Mouse (Mus musculus) spleen, adult 12 weeks (tissue): Measurements from ENCODE around the gene Olfr967.
"Not testable (repeated sequence)": the region's sequence is repeated elsewhere in the genome, so short reads cannot be mapped to it uniquely, and the experiment has no call there.

Experiments
- DNase-seq: peaks from one replicate; pipeline ENCODE4 v3.0.0; 2022; ENCODE audit warnings: low spot score

Olfr967 gene

DNA sequence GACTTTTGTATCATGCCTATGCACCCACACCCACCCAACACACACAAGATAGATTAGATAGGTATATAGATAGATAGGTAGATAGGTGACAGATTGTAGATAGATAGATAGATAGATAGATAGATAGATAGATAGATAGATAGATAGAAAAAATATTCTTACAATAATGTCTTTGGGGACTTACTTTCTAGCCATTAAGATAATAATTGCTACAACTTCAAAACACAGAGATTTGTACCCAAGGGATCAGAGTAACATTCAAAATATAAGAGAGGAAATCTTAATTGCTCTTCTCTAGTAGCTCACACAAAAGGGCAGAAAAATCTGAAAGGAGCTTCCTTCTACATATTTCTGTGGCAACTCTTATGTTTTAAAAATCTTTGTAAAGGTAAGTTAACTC is at the start of gene Olfr967:
Gene Olfr967 (plus strand): TSS at position 301 of the 400 bp plus-strand sequence.
- no peak for DNase-seq

DNA sequence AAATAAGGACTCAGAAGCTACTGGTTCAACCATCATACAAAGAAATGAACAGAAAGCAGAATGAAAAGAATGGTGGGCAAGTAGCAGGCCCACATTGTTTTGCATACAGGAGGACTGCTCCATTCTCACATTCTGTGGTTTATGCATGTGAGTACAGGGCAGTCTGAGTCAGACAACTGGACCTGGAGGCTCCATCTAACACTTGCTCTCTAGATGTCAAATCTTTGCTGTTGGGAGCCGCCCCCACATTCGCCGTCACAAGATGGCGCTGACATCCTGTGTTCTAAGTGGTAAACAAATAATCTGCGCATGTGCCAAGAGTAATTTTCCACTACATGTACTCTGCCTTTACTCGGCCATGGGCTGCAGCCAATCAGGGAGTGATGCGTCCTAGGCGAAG is 44.9 kb upstream of the Olfr967 start:
- DNase-seq: not testable (repeated sequence)

DNA sequence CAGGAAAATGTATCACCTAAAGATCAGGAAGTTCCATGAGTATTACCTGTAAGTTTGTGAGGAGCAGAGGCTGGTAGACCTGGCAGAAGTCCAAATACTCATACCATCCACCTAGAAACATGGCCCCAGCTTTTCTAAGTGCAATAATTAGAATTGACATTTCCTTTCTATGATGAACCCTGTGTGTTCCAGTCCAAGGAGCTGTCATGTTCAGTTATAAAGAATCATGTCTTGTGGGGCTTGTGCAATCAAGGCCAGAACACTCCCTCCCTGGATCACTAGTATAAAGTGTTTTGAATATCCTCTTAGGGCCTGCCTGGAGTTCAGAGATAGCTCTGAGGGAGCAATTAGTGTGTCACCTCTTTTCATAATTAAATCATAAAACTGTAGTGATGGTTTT is 39.0 kb upstream of the Olfr967 start, which contains the start of gene Olfr149:
Gene Olfr149 (minus strand): TSS at position 101 of the 400 bp plus-strand sequence.
- no peak for DNase-seq

DNA sequence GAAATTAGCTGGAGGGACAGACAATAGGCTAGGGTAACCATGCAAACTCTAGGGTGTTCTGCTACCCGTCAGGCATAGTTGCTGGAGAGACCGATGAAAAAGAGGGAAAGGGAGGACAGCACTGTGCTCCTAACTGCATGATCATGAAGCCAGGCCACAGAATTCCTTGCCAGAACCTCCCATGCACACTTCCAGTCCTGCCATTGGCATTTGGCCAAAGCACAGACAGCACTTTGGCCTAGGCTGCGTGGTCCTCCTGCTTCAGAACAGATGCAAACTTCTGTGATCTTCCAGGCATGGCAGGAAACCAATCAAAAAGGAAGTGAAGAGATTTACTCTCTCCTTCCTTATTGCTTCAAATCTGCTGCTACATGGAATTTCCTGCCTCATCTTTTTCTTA is 37.1 kb upstream of the Olfr967 start:
- DNase-seq: no peak

DNA sequence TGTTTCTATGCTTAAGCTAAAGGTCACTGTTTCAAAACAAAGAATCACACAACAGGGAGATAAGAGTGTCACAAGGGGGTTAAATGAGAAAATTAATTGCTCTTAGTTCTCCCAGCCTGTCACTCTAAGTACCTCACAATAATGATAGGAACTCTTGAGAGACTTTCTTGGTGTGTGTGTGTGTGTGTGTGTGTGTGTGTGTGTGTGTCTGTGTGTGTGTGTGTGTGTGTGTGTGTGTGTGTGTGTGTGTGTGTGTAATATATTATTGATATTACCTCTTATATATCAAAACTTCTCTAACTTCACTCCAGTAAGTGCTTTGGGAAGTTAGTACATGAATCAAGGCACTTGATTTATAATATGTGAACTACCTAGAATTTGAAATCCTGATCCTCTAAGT is 35.0 kb upstream of the Olfr967 start, which contains the start of gene Olfr965:
Gene Olfr965 (plus strand): TSS at position 301 of the 400 bp plus-strand sequence.
- no peak for DNase-seq

DNA sequence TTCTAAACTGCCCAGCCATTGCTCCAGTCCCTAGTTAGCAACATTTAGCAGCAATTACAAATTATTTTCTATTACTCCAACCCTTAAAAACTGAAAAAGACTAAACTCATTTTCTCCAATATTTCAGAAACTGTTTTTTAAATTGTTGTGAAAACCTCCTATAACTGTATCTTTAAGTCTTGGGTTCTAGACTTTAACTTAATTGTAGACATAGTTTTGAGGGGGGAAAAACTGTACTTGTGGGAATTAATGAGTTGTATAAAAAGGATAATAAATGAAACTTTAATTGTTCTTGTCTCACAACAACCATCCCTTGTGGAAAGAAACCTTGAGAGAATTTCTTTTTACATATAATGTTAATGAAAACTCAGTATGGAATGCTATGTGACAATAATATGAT is 15.4 kb upstream of the Olfr967 start, which contains the start of gene Olfr150:
Gene Olfr150 (plus strand): TSS at position 301 of the 400 bp plus-strand sequence.
- DNase-seq: no peak

DNA sequence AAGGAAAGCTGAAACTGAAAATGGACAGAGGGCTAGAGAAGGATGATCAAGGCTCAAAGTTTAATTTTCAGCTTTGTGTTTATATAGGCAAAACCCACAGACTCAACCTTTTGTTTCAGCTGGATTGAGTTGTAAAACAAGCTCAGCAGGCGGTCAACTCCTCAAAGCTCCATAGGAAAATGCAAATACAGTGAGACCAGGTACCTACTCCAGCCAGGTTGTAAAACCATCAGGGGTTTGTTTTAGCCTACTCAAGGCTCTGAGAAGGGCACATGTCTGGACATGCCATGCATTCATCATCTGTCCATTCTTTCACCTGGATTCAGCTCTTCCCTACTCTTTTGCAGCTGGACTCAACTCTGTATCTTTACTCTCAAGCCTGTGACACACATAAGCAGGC is 5.3 kb upstream of the Olfr967 start:
- DNase-seq: no peak

DNA sequence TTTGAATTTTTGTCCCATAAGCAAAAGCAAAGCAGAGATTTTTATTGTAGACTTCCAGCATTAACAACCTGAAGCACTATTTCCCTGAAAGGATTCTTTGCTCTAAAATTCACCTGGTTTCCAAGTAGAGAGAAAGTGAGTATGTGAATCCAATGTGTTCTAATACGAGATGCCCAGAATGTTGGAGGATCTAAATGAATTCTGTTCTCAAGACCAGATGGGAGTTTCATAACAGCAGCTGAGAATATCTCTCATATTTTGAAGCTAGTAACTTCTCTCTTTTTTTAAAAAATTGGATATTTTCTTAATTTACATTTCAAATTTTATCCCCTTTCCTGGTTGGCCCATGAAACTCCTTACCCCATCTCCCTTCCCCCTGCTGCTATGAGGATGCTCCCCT is 379 bp downstream of the Olfr967 start:
- no peak for DNase-seq

DNA sequence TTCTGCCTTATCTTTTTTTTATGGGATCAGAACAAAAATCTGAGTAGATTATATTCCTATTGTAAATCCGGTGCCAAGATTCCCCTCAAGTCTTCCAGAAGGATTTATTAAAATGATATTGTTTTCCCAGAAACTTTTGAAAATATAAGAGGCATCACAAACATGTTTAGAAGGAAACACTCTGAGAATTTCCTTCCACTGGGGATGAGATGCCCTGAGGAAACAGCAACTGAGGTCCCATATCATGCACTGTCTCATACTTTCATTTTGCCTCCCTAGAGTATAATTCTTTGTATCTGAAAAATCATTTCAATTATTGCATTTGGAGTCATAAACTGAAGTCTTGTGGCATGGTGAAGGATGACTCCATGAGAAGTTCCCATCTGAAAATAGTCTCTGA is 37.1 kb downstream of the Olfr967 start, which contains the start of gene Olfr968:
Gene Olfr968 (minus strand): TSS at position 101 of the 400 bp plus-strand sequence.
- no peak for DNase-seq

DNA sequence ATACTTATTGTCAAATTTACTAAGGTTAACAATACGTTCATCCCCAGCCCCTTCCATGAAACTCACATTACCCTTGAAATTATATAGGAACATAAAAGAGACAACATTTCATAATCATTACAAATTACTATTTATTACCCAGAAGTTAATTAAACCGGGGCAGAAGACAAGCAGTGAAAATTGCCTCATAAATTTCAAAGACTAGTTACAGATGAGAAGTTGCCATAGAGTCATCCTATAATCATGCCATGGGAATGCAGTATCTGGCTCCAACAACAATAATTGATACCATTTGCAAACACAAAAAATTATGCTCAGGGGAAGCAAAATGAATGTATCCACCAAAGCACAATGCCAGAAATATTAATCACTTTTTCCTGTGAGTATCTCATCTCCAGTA is 44.5 kb downstream of the Olfr967 start, which contains the start of gene Olfr969:
Gene Olfr969 (plus strand): TSS at position 388 of the 400 bp plus-strand sequence.
- DNase-seq: no peak
